Mouse (Mus musculus) olfactory bulb, adult 2 months (tissue): ENCODE measurements around the gene Gm38655.

Experiments used
- CTCF ChIP-seq: fragments of 200-500 bp; IDR thresholded peaks from 2 replicates; pipeline ENCODE4 v1.5.1; 2012; ENCODE audit warnings: low read depth, mild to moderate bottlenecking, low read length, moderate library complexity; ENCODE audit not compliant: insufficient read depth
- POLR2A ChIP-seq: fragments of 200-500 bp; IDR thresholded peaks from 2 replicates; pipeline ENCODE4 v1.6.1; 2012; ENCODE audit warnings: mild to moderate bottlenecking, low read depth, low read length, moderate library complexity; ENCODE audit not compliant: insufficient read depth

- TF ChIP-seq CTCF (no peak), POLR2A (no peak)
Observed at GRCm38 (mm10) chr17:25222951-25223601, 47.8 kb upstream of the Gm38655 start.
